Mouse (Mus musculus) embryonic facial prominence, embryonic 13.5 days (tissue): ENCODE data around the gene Ssna1. TPM values are rescaled to one million over a fixed set of nuclear protein-coding genes. Genes with fewer than 3 reads are reported as not detected.

Source experiments
- ATAC-seq: fragments of 200-750 bp; cut with Nextera tagmentation; 2 replicates; pipeline ENCODE4 v1.8.0; 2017; ENCODE audit warnings: low read depth; ENCODE audit not compliant: insufficient number of reproducible peaks, insufficient read depth, low FRiP score, low TSS enrichment
- H3K27ac ChIP-seq: fragments of 300-500 bp; sonication (generic); 2 replicates; pipeline ENCODE4 v1.5.1; 2015; ENCODE audit warnings: moderate library complexity, mild to moderate bottlenecking, inconsistent platforms
- H3K27me3 ChIP-seq: fragments of 300-500 bp; sonication (generic); 2 replicates; pipeline ENCODE4 v1.6.1; 2015; ENCODE audit warnings: mild to moderate bottlenecking, inconsistent platforms
- H3K36me3 ChIP-seq: fragments of 300-500 bp; sonication (generic); 2 replicates; pipeline ENCODE4 v1.6.1; 2015; ENCODE audit warnings: mild to moderate bottlenecking, inconsistent platforms
- H3K4me1 ChIP-seq: fragments of 300-500 bp; sonication (generic); 2 replicates; pipeline ENCODE4 v1.6.1; 2015; ENCODE audit warnings: inconsistent platforms
- H3K4me2 ChIP-seq: fragments of 300-500 bp; sonication (generic); 2 replicates; pipeline ENCODE4 v1.6.1; 2015; ENCODE audit warnings: moderate library complexity, mild to moderate bottlenecking, inconsistent platforms
- H3K4me3 ChIP-seq: fragments of 300-500 bp; sonication (generic); 2 replicates; pipeline ENCODE4 v1.5.1; 2015; ENCODE audit warnings: mild to moderate bottlenecking, inconsistent platforms
- H3K9ac ChIP-seq: fragments of 300-500 bp; sonication (generic); 2 replicates; pipeline ENCODE4 v1.6.1; 2015; ENCODE audit warnings: mild to moderate bottlenecking, inconsistent platforms
- H3K9me3 ChIP-seq: fragments of 300-500 bp; sonication (generic); 2 replicates; pipeline ENCODE4 v1.6.1; 2016; ENCODE audit warnings: inconsistent platforms
- WGBS: fragments of 180-500 bp; shearing (Covaris S2); methylation state at CpG from one replicate; pipeline ENCODE4 v1.1.7; 2015; ENCODE audit warnings: mixed read lengths; 5-methylcytosine and 5-hydroxymethylcytosine counted together
- polyA plus RNA-seq: library from polyadenylated mRNA; unstranded; fragments of >200 nt; fragmentation: Nextera tagmentation; extraction: Ambion mirVana; gene quantifications from 2 replicates; pipeline ENCODE4 v1.2.1, GENCODE M21; 2015

Ssna1 gene
- polyA plus RNA-seq, 1 experiment from 2014 or later: 246 TPM

DNA sequence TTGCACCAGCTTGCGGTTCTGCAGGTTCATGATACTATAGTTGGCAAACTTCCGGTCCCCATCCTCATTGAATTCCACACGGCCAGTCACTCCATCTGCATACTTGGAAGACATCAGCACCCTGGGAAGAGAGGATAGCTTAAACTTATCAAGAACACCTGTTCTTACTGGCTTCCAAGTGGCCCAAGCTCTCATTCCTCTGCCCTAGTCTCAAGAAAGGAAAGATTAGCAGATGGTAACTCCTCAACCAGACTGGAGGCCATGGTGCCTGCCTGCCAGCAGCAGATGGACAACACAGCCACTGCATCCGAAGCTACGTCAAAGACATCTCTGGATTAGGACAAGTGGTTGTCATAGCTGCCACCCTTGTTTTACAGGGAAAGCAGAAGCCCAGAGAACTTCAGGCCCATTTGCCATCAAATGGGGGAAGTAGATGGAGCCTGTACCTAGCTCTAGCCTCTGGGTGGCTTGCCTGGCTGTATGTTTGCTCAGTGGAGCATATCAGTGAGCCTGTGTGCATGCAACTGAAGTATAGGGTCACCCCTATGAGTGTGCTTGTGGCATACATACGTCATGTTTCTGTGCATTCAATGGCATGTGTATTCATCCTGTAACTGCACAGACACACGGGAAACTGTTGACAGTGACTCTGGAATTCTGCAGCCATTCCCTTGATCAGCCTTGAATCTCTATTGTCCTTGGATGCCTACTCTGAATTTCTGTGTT is 31.9 kb upstream of the Ssna1 start:
- peak overlapping the region; percentile 93 for H3K4me2 ChIP-seq
- H3K36me3 ChIP-seq: no peaks in the 10 kb centered on the region
- H3K4me3 ChIP-seq: peak overlapping the region; percentile 52
- no peak overlapping the region for H3K27ac ChIP-seq
- peaks cover 50% of the 10 kb centered on the region for H3K27me3 ChIP-seq
- ATAC-seq: no peak
- no peak overlapping the region for H3K9ac ChIP-seq
- peaks cover 12% of the 10 kb centered on the region for H3K4me1 ChIP-seq
- WGBS: 64% methylated on average over 7 of the region's 7 CpGs
- H3K9me3 ChIP-seq: no peaks in the 10 kb centered on the region

DNA sequence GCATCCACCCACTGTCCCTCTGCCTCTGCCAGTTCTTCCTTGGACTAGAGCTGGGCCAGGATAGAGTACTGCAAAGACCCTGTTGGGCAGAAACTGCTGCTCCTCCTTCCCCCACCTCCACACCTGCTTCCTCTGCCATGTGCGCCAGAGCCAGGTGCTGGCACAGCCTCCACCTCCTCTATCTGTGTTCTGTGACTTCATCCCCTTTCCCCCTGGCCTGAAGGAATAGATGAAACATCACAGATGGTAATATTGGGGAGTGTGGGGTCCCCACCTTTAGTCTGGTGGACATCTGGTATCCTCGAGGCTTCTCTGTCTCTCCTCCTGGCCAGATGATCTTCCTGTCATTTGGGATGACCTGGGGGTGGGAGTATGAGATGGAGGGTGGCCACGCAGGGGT is 31.2 kb upstream of the Ssna1 start:
- Histone ChIP-seq H3K4me1 (peaks cover 12% of the 10 kb centered on the region), H3K9ac (no peak overlapping the region), H3K4me3 (no peak overlapping the region), H3K36me3 (no peaks in the 10 kb centered on the region), H3K27ac (no peak overlapping the region), H3K9me3 (no peaks in the 10 kb centered on the region), H3K4me2 (no peak overlapping the region), H3K27me3 (peaks cover 45% of the 10 kb centered on the region)
- 70% methylated on average over 3 of the region's 3 CpGs for WGBS
- no peak for ATAC-seq

DNA sequence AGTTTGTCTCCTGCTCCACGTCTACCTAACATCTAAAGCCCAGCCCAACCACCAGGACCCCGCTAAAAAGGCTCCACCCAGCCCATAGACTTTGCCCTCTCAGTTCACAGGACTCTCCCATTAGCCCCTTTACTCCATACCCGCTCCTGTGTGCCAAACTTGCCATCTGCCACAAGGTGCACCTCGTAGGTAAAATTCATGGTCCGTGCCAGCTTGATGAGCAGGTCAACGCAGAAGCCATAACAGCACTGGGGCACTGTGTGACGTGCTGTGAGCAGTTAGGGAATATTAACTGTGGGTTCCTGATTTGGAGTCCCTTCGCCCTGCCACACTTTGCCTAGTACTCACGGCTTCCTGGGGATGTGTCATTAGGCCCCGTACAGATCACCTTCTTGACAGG is 25.8 kb upstream of the Ssna1 start:
- H3K9ac ChIP-seq: no peak overlapping the region
- H3K27me3 ChIP-seq: peaks cover 58% of the 10 kb centered on the region
- H3K4me1 ChIP-seq: no peaks in the 10 kb centered on the region
- H3K4me2 ChIP-seq: no peak overlapping the region
- H3K4me3 ChIP-seq: no peak overlapping the region
- 78% methylated on average over 10 of the region's 10 CpGs for WGBS
- no peak overlapping the region for H3K27ac ChIP-seq
- H3K36me3 ChIP-seq: no peaks in the 10 kb centered on the region
- H3K9me3 ChIP-seq: no peaks in the 10 kb centered on the region
- ATAC-seq: no peak

DNA sequence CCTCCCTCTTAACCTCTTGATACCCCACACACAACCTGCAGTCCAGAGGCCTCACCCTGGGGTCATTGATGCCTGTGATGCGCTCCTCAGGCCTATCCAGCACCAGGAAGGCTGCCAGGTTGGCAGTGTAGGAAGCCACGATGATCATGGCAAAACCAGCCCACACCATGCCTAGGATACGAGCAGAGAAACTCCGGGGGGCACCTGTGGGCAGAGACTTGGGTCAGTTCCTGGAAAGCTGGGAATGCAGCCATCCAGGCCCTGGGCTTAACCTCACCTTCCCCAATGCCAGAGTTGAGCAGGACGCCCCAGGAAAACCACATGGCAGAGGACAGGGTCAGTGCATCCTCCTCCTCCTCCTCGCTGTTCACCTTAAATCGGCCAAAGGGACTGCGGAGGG is 24.9 kb upstream of the Ssna1 start:
- no peak overlapping the region for H3K4me2 ChIP-seq
- H3K36me3 ChIP-seq: no peaks in the 10 kb centered on the region
- no peak overlapping the region for H3K27ac ChIP-seq
- H3K4me1 ChIP-seq: peaks cover 7% of the 10 kb centered on the region
- peaks cover 63% of the 10 kb centered on the region for H3K27me3 ChIP-seq
- H3K9me3 ChIP-seq: no peaks in the 10 kb centered on the region
- H3K4me3 ChIP-seq: no peak overlapping the region
- ATAC-seq: no peak
- WGBS: 77% methylated on average over 8 of the region's 8 CpGs
- H3K9ac ChIP-seq: no peak overlapping the region

DNA sequence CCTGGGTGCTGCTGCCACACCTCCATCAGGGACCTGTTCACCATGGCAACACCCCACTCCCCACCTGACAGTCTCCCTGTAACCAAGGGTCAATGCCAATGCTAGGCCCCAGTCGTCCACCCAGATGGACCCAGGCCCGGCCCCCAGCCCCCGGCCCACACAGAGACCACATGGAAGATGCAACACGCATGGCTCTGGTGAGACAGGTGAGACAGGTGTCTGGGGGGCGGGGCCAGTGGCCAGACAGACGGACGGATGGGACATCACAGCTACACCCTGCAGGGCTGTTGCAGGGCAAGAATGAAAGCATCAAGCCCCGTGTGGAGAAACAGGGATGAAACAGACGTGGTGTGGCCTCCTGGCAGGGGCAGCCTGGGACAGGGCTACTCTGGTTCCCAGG is 21.5 kb upstream of the Ssna1 start:
- no peak overlapping the region for H3K4me2 ChIP-seq
- no peaks in the 10 kb centered on the region for H3K9me3 ChIP-seq
- peaks cover 30% of the 10 kb centered on the region for H3K4me1 ChIP-seq
- no peak overlapping the region for H3K4me3 ChIP-seq
- H3K36me3 ChIP-seq: no peaks in the 10 kb centered on the region
- H3K27ac ChIP-seq: no peak overlapping the region
- ATAC-seq: no peak
- 71% methylated on average over 9 of the region's 9 CpGs for WGBS
- peaks cover 97% of the 10 kb centered on the region for H3K27me3 ChIP-seq
- no peak overlapping the region for H3K9ac ChIP-seq

DNA sequence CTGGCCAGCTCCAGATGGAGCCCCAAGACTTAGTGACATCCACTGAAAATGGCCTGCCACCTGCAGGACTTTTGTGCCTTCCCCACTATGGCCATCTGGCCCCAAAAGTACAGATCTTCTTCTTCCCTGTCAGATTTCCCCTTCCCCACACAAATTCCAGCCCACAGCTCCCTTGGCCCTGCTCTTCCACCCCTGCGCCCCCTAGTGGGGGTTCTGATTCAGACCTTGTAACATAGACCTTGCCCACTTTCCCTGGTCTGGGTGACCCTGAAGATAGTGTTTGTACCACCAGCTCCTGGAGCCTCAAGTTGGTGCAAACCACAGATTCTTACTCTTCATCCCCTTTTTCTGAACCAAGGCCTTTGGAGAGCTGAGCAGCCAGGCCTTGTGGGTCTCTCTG is 20.6 kb upstream of the Ssna1 start:
- Histone ChIP-seq H3K9ac (peak overlapping the region; percentile 54; the same call in 1 of the 2 replicates), H3K27ac (no peak overlapping the region), H3K4me2 (peak overlapping the region; percentile 60), H3K4me3 (no peak overlapping the region), H3K4me1 (peaks cover 30% of the 10 kb centered on the region), H3K27me3 (peaks cover 98% of the 10 kb centered on the region), H3K36me3 (no peaks in the 10 kb centered on the region), H3K9me3 (no peaks in the 10 kb centered on the region)
- 5% methylated on average over 1 of the region's 1 CpGs for WGBS
- ATAC-seq: no peak

DNA sequence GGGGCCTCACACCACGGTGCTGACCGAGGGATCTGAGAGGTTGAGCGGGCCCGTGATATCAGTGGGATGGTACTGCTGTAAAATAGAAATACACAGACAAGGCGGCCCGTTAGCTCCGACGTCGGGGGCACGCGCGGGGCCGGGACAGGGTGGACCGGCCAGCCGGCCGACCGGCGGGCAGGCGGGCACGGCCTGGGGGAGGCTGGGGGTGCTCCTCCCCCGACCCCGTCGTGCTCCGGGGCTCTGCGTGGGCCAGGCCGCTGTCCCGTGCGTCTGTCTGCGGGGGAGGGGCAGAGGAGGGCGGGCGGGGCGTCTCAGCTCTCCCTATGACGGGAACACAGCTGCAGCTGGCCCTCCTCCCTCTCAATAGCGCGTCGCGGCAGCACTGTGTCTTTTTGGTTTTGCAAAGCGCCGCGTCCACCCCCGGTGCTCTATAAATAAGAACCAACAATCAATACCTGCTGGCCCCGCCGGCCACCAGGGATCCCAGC is 19.9 kb upstream of the Ssna1 start:
- Histone ChIP-seq H3K36me3 (no peaks in the 10 kb centered on the region), H3K27me3 (peaks cover 99% of the 10 kb centered on the region), H3K4me2 (peak overlapping the region; percentile 60), H3K9me3 (no peaks in the 10 kb centered on the region), H3K4me3 (peak overlapping the region; percentile 40), H3K27ac (no peak overlapping the region), H3K4me1 (peaks cover 30% of the 10 kb centered on the region), H3K9ac (peak overlapping the region; percentile 54)
- WGBS: 4% methylated on average over 37 of the region's 43 CpGs
- ATAC-seq: no peak

DNA sequence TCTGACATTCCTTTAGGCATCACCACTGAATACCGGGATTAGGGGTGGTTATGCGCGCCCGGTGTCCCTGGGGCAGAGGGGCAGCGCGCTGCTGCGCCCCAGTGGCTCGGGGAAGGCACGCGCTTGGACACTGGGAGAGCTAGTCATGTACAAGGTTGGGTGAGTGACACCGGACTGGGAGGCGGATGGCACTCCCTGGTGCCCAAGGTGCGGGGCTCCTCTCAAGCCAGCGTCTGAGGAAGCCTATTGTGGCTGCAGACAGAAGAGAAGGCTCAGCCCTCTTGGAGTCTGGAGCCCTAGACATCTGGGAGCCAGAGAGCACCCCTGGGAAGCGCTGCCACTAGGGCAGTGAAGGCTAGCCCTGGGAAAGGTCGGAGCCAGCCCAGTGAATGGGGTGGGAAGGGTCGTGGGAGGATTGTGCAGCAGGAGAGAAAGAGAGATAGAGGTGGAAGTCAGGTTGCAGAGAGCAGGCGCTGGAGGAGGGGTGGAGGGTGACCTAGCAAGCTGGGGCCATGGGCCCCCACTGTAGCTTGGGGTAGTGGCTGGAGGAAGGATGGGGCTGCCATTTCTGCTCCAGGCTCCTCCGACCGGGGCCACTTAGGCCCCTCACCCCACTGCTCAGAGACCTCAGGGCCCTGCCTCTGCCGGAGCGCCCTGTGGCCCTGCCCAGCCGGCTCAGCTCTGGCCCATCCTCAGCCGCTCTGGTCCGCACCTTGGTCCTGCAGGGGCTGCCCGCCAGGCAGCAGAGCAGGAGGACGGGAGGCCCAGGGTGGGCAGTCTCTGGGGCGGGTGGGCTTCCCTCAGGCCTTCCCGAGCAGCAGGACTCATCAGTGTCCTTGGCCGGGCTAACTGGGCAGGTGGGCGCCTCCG is 19.2 kb upstream of the Ssna1 start:
- H3K36me3 ChIP-seq: peaks cover under 1% of the 10 kb centered on the region; the same call in 1 of the 2 replicates
- H3K27ac ChIP-seq: no peak overlapping the region
- H3K9me3 ChIP-seq: no peaks in the 10 kb centered on the region
- no peak overlapping the region for H3K9ac ChIP-seq
- H3K4me3 ChIP-seq: peak overlapping the region; percentile 40
- peaks cover 36% of the 10 kb centered on the region for H3K4me1 ChIP-seq
- 5% methylated on average over 32 of the region's 32 CpGs for WGBS
- ATAC-seq: no peak
- peak overlapping the region; percentile 60 for H3K4me2 ChIP-seq
- peaks cover 93% of the 10 kb centered on the region for H3K27me3 ChIP-seq

DNA sequence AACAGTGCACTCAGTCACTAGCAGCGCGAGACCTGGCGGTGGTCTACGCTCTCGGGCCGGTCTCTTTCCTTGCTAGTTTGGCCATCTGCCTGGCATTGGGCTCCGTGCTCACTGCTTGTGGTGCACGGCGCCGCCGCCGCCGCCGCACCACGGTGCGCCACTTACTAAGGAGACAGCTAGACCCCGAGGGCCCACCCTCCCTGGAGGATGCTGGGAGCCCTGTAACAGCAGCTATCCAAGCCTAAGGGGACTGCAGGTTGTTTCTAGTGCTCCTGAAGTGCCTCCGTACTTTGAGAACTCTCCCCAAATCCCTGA is 18.5 kb upstream of the Ssna1 start:
- Histone ChIP-seq H3K27ac (no peak overlapping the region), H3K4me2 (peak overlapping the region; percentile 60), H3K36me3 (peaks cover 7% of the 10 kb centered on the region), H3K4me3 (peak overlapping the region; percentile 29), H3K4me1 (peaks cover 40% of the 10 kb centered on the region), H3K27me3 (peaks cover 86% of the 10 kb centered on the region), H3K9ac (no peak overlapping the region), H3K9me3 (no peaks in the 10 kb centered on the region)
- under 1% methylated on average over 18 of the region's 18 CpGs for WGBS
- ATAC-seq: no peak

DNA sequence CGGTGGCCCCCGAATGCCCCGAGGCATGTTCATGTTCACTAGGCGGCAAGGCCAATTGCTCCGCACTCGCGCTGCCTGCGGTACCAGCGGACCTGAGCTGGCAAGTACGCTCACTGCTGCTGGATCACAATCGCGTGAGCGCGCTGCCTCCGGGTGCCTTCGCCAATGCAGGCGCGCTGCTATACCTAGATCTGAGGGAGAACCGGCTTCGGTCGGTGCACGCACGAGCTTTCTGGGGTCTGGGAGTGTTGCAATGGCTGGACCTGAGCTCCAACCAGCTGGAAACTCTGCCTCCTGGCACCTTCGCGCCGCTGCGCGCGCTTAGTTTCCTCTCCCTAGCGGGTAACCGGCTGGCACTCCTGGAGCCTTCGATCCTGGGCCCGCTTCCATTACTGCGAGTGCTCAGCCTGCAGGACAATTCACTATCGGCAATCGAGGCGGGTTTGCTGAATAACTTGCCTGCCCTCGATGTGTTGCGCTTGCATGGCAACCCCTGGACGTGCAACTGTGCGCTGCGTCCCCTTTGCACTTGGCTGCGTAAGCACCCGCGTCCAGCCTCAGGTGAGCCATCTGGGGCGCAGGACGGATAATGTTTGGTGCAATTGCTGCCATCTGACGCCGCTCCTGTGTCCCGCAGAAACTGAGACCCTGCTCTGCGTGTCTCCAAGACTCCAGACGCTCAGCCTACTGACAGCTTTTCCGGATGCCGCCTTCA is 18.0 kb upstream of the Ssna1 start:
- Histone ChIP-seq H3K4me1 (peaks cover 43% of the 10 kb centered on the region), H3K4me2 (peak overlapping the region; percentile 60)
- 1% methylated on average over 54 of the region's 54 CpGs for WGBS

DNA sequence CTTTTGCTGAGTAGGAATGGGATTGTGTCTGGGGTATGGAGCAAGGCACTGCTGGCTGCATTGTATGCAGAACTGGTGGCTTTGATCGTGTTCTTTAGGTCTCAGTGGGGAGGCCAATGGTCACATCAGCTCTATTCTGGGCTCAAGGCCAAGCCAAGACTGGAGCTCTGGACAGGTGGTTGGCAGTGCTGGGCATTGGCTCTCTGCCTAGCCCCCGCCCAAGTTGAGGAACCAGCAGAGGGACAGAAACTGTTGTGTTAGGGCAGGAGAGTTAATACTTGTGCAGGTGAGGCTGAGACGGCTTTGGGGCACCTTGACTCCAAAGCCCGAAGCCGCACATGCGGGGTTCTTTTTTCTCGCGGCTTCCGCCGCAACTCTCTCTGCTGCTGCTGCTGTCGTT is 17.4 kb upstream of the Ssna1 start, which contains the start of gene Lrrc26:
Gene Lrrc26, plus strand, starts transcription at position 265 of the 400 bp plus-strand sequence.
- no peak within 1 kb of the TSS for H3K27ac ChIP-seq
- ATAC-seq: no peak
- H3K4me3 ChIP-seq: peak within 1 kb of the TSS; percentile 29
- no peak within 1 kb of the TSS for H3K9ac ChIP-seq
- no peaks in the 10 kb centered on the region for H3K9me3 ChIP-seq
- H3K4me2 ChIP-seq: peak within 1 kb of the TSS; percentile 60
- whole genome bisulfite sequencing: 9% methylated on average over 11 of the region's 11 CpGs
- H3K27me3 ChIP-seq: peaks cover 75% of the 10 kb centered on the region
- peaks cover 18% of the 10 kb centered on the region for H3K36me3 ChIP-seq
- peaks cover 43% of the 10 kb centered on the region for H3K4me1 ChIP-seq

More for the DNA sequence above, 18.0 kb upstream of the Ssna1 start:
- H3K36me3 ChIP-seq: peaks cover 12% of the 10 kb centered on the region
- H3K27ac ChIP-seq: no peak overlapping the region
- peak overlapping the region; percentile 29 for H3K4me3 ChIP-seq
- peaks cover 81% of the 10 kb centered on the region for H3K27me3 ChIP-seq
- no peak for ATAC-seq
- H3K9ac ChIP-seq: no peak overlapping the region
- H3K9me3 ChIP-seq: no peaks in the 10 kb centered on the region
